Comparison of ENCODE assay signal across 13 mouse cellular contexts in genomic region chr16:95815966-95816365, GRCm38 (mm10).
"Had no signal": no experiment of that assay in that cellular context is flagged by ENCODE, and none has a peak within 500 bp of the region (broad histone marks: within the 10 kb centered on the region; RNA-seq: fewer than 3 reads in every experiment).

No protein-coding gene starts in this region.

- H3K27ac ChIP-seq: kidney, embryonic 15.5 days; limb, embryonic 15.5 days; liver, embryonic 13.5 days; midbrain, embryonic 10.5 days; neural tube, embryonic 13.5 days had no signal

- DNase-seq: kidney, adult 2 months; kidney, postnatal 14 days; liver, embryonic 13.5 days; lung, adult 18-20 months; lung, postnatal 4 days; midbrain, embryonic 14.5 days; right cerebral cortex, postnatal 14 days; thymus, postnatal 4 days had no signal

- H3K36me3 ChIP-seq: kidney, embryonic 15.5 days; limb, embryonic 15.5 days; liver, embryonic 13.5 days; midbrain, embryonic 10.5 days; neural tube, embryonic 13.5 days had no signal

- H3K27me3 ChIP-seq: kidney, embryonic 15.5 days; limb, embryonic 15.5 days; liver, embryonic 13.5 days; neural tube, embryonic 13.5 days had no signal

- H3K4me1 ChIP-seq: midbrain, embryonic 10.5 days; neural tube, embryonic 13.5 days had no signal

- H3K4me3 ChIP-seq: kidney, embryonic 15.5 days; limb, embryonic 15.5 days; liver, embryonic 13.5 days; midbrain, embryonic 10.5 days; myocyte; neural tube, embryonic 13.5 days had no signal
